Mouse (Mus musculus) kidney, embryonic 14.5 days (tissue): ENCODE measurements around the gene Camk1g. TPM values are rescaled to one million over a fixed set of nuclear protein-coding genes. Genes with fewer than 3 reads are reported as not detected.

Source experiments
- ATAC-seq: fragments of 200-750 bp; cut with Nextera tagmentation; 2 replicates; pipeline ENCODE4 v1.8.0; 2017; ENCODE audit warnings: moderate number of reproducible peaks, mild to moderate bottlenecking, moderate TSS enrichment, moderate library complexity; ENCODE audit not compliant: low FRiP score, low TSS enrichment
- H3K27ac ChIP-seq: fragments of 300-500 bp; sonication (generic); 2 replicates; pipeline ENCODE4 v1.5.1; 2014; ENCODE audit warnings: low read depth, mild to moderate bottlenecking, low read length, moderate library complexity, mixed read lengths
- H3K27me3 ChIP-seq: fragments of 300-500 bp; sonication (generic); 2 replicates; pipeline ENCODE4 v1.6.1; 2014; ENCODE audit warnings: mild to moderate bottlenecking, low read length; ENCODE audit not compliant: control insufficient read depth, insufficient read depth
- H3K36me3 ChIP-seq: fragments of 300-500 bp; sonication (generic); 2 replicates; pipeline ENCODE4 v1.6.1; 2014; ENCODE audit warnings: low read length, mixed read lengths; ENCODE audit not compliant: control insufficient read depth, insufficient read depth
- H3K4me1 ChIP-seq: fragments of 300-500 bp; sonication (generic); 2 replicates; pipeline ENCODE4 v1.6.1; 2014; ENCODE audit warnings: low read length, mixed read lengths; ENCODE audit not compliant: control insufficient read depth, insufficient read depth
- H3K4me2 ChIP-seq: fragments of 300-500 bp; sonication (generic); replicated peaks from 2 replicates; pipeline ENCODE4 v1.6.1; 2014; ENCODE audit warnings: low read depth, mild to moderate bottlenecking, low read length
- H3K4me3 ChIP-seq: fragments of 300-500 bp; sonication (generic); 2 replicates; pipeline ENCODE4 v1.5.1; 2014; ENCODE audit warnings: mild to moderate bottlenecking, low read length
- H3K9ac ChIP-seq: fragments of 300-500 bp; sonication (generic); 2 replicates; pipeline ENCODE4 v1.6.1; 2014; ENCODE audit warnings: low read depth, mild to moderate bottlenecking, low read length, moderate library complexity
- H3K9me3 ChIP-seq: fragments of 300-500 bp; sonication (generic); 2 replicates; pipeline ENCODE4 v1.6.1; 2016; ENCODE audit warnings: low read length; ENCODE audit not compliant: control insufficient read depth
- WGBS: fragments of 180-500 bp; shearing (Covaris S2); extraction: QIAGEN DNeasy Blood & Tissue Kit; methylation state at CpG from one replicate; pipeline ENCODE4 v1.1.7; 2014; 5-methylcytosine and 5-hydroxymethylcytosine counted together
- polyA plus RNA-seq: library from polyadenylated mRNA; unstranded; fragments of >200 nt; fragmentation: Nextera tagmentation; extraction: Ambion mirVana; gene quantifications from 2 replicates; pipeline ENCODE4 v1.2.1, GENCODE M21; 2014

Camk1g gene
- polyA plus RNA-seq, 1 experiment from 2014 or later: 13.4 TPM

DNA sequence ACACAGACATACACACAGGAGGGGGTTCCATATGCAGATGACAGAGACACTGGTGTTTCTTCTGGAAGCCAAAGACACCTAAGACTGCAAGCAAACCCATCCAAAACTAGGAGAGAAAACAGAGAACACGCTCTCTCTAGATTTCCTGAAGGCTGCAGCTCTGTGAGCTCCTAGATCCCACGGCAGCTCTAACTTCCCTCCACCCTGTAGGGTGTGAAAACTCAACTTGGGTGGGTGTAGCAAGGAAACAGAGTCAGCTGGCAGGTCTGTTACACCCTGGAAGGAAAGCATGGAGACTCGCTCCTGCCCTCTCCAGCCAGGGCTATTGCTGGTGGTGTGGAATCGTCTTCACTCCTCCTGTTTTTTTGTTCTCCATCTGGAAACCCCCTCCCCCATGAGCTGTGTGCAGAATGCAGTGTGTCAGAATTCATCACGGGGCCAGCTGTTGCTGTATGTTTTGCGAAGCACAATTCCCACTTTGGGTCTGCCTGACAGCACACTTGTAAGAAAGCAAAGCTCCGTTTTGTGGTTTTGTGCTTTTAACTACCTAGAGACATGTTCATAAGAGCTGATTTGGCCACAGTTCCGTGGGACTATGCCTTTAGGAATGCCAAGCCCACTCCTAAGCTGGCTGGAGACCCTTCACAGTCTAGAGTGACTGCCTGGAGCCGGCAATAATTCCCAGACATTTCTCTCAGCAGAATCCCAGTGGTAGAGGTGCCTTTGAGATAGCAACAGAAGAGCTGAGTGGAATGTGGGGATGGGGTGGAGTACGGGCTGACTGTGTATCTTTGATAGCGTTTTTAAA is 11.7 kb upstream of the Camk1g start:
- Histone ChIP-seq H3K27me3 (no peaks in the 10 kb centered on the region), H3K4me1 (peaks cover 4% of the 10 kb centered on the region), H3K9me3 (no peaks in the 10 kb centered on the region), H3K9ac (no peak overlapping the region), H3K4me2 (peak overlapping the region; percentile 54), H3K36me3 (no peaks in the 10 kb centered on the region), H3K27ac (no peak overlapping the region; the same call in 1 of the 2 replicates), H3K4me3 (peak overlapping the region; percentile 30; the same call in 1 of the 2 replicates)
- WGBS: 28% methylated on average over 11 of the region's 11 CpGs
- peak; percentile 6; the same call in 1 of the 2 replicates for ATAC-seq

DNA sequence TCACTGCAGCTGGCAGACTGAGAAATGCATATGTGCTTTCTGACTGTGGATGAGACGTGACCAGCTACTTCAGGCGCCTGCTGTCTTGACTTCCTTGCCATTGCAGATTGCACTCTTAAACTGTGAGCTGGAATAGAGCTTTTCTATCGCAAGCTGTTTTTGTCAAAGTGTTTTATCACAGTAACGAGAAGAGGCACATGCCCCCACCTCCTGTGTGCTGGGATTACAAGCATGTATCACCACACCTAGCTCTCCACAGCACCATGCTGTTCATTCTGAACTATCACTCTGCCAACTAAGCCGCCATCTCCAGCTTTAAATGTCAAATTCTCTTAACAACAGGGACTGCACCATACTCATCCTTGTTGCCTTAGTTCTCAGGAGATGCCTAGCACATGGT is 10.8 kb upstream of the Camk1g start:
- no peaks in the 10 kb centered on the region for H3K9me3 ChIP-seq
- no peak overlapping the region for H3K27ac ChIP-seq
- H3K9ac ChIP-seq: no peak overlapping the region
- H3K4me1 ChIP-seq: no peaks in the 10 kb centered on the region
- H3K4me3 ChIP-seq: no peak overlapping the region
- no peak for ATAC-seq
- no peaks in the 10 kb centered on the region for H3K27me3 ChIP-seq
- 88% methylated on average over 5 of the region's 5 CpGs for WGBS
- no peaks in the 10 kb centered on the region for H3K36me3 ChIP-seq
- no peak overlapping the region for H3K4me2 ChIP-seq

DNA sequence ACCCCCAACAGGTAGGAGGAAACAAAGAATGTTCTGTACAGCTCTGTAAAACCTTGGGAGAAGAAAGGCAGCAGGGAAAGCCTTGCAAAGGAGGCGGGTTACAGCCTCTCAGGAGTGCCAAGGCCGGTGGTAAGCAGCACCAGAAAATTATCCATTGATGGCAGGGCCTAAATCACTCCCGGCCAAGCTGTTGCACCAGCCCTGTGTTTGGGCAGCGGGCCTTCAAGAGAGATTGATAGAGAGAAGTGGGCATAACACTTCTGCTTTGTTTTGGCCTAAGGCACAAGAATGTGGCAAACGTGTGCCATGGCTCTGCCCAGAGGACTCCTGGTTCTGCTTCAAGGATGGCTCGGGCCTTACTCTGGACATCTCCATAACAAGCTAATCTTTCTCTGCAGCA is 9.5 kb upstream of the Camk1g start:
- no peak overlapping the region for H3K4me2 ChIP-seq
- no peaks in the 10 kb centered on the region for H3K9me3 ChIP-seq
- ATAC-seq: no peak
- 76% methylated on average over 6 of the region's 6 CpGs for WGBS
- no peaks in the 10 kb centered on the region for H3K27me3 ChIP-seq
- no peaks in the 10 kb centered on the region for H3K36me3 ChIP-seq
- no peak overlapping the region for H3K9ac ChIP-seq
- no peaks in the 10 kb centered on the region for H3K4me1 ChIP-seq
- H3K27ac ChIP-seq: no peak overlapping the region
- H3K4me3 ChIP-seq: no peak overlapping the region

DNA sequence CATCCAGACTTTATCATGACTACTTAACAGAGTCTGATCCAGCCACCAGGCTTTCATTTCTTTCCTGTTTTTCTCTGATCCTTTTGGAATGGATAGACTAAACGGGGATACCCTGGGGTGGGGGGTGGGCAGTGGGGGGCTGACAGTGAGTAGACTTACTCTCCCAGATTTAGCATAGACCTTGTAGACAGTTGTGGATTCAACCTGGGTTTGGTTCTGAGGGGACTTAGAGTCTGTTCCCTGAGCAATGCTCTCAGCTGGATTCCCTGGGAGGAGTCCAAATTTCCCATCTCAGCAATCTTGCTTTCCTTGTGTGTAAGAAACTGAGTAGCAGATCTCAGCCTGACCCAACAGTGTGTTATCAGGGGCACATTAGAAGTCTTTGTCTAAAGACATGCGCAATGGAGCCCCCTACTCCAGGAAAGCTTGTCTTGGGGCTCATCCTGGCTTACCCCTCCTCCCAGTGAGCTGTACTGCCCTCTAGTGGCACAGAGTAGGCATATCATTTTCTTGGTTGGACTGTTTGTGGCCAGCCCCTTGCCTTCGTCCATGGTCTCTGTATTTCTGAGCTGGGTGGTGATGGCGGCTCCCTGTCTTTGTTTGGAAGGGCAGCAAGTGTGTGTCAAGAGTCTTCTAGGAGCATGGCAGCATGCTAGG is 6.5 kb upstream of the Camk1g start:
- Histone ChIP-seq H3K27ac (no peak overlapping the region), H3K4me3 (no peak overlapping the region), H3K4me1 (no peaks in the 10 kb centered on the region), H3K36me3 (no peaks in the 10 kb centered on the region), H3K9me3 (no peaks in the 10 kb centered on the region), H3K4me2 (no peak overlapping the region), H3K27me3 (no peaks in the 10 kb centered on the region), H3K9ac (no peak overlapping the region)
- peak; percentile 58 for ATAC-seq
- WGBS: 35% methylated on average over 4 of the region's 4 CpGs

DNA sequence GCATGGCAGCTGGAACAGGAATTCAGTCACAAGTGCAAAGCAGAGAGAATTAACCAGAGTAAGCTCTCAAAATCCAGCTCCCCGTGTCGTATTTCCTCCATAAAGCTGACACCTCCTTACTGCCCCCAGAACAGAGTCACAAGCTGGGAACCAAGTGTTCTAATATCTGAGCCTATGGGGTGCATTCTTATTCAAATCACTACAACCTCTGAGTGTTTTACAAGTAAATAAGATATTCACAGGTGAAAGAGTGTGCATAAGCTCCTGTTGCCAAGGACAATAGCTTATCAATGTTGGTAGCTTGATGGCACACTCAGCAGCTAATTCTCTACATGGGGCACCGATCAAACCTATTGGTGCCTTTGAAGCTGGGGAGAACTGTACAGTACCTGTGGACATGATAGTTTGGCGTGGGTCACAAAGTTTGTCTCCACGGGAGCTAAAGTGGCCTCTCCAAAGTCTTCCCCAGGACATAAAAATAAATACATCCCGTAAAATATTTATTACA is 3.9 kb upstream of the Camk1g start:
- H3K36me3 ChIP-seq: no peaks in the 10 kb centered on the region
- H3K9ac ChIP-seq: no peak overlapping the region
- no peak for ATAC-seq
- H3K4me3 ChIP-seq: no peak overlapping the region
- H3K27ac ChIP-seq: no peak overlapping the region
- no peak overlapping the region for H3K4me2 ChIP-seq
- WGBS: 76% methylated on average over 6 of the region's 6 CpGs
- H3K27me3 ChIP-seq: no peaks in the 10 kb centered on the region
- H3K9me3 ChIP-seq: no peaks in the 10 kb centered on the region
- peaks cover 11% of the 10 kb centered on the region; the same call in 1 of the 2 replicates for H3K4me1 ChIP-seq

DNA sequence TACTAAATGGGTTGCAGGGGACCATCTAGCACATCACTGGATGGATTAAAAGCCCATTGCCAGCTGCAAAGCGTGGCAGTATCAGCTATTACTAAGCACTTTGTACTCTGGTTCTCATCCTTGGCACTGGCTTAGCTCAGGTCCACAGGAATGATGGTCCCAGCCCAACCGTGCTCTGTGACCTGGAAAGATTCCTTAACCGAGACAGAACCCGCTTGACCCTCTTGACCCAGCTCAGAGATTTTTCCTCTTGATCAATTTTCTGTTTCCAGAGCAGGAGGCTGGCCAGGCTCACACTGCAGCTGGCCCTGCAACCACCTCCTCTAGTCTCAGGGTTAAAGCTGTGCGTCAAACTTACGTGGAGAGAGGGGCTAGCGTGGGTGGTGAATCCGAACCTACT is 1.0 kb downstream of the Camk1g start:
- peak overlapping the region; percentile 58 for H3K4me2 ChIP-seq
- H3K27ac ChIP-seq: no peak overlapping the region
- H3K4me1 ChIP-seq: peaks cover 14% of the 10 kb centered on the region; the same call in 1 of the 2 replicates
- 0 out of 2 replicates have a peak, but pooled peaks have one; percentile 5 for ATAC-seq
- WGBS: 21% methylated on average over 8 of the region's 8 CpGs
- no peaks in the 10 kb centered on the region for H3K9me3 ChIP-seq
- H3K27me3 ChIP-seq: no peaks in the 10 kb centered on the region
- no peaks in the 10 kb centered on the region for H3K36me3 ChIP-seq
- peak overlapping the region; percentile 62; the same call in 1 of the 2 replicates for H3K9ac ChIP-seq
- H3K4me3 ChIP-seq: peak overlapping the region; percentile 45; the same call in 1 of the 2 replicates

DNA sequence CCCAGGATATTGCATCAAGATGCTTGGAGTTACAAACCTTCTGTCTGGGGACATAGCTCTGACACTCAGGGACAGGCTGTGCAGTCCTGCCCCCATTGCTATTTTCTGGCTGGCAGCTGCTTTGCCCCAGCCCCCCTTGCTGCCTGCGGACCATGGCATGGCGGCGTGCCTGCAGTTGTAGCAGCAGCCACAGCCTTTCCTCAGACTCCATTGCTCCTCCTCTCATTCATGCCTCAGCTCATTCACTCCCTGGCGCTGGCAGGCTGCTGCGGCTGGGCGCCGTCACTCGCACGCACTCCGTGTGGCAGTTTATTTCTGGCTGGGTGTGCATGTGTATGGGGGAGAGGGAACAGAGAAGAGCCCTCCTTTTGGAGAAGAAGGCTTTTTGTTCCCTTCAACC is 2.0 kb downstream of the Camk1g start:
- H3K4me2 ChIP-seq: no peak overlapping the region; the same call in 1 of the 2 replicates
- no peak overlapping the region for H3K9ac ChIP-seq
- no peaks in the 10 kb centered on the region for H3K9me3 ChIP-seq
- H3K4me3 ChIP-seq: no peak overlapping the region
- WGBS: 28% methylated on average over 10 of the region's 10 CpGs
- no peaks in the 10 kb centered on the region for H3K36me3 ChIP-seq
- no peak overlapping the region for H3K27ac ChIP-seq
- H3K4me1 ChIP-seq: peaks cover 14% of the 10 kb centered on the region; the same call in 1 of the 2 replicates
- ATAC-seq: peak; percentile 11; the same call in 1 of the 2 replicates
- no peaks in the 10 kb centered on the region for H3K27me3 ChIP-seq

DNA sequence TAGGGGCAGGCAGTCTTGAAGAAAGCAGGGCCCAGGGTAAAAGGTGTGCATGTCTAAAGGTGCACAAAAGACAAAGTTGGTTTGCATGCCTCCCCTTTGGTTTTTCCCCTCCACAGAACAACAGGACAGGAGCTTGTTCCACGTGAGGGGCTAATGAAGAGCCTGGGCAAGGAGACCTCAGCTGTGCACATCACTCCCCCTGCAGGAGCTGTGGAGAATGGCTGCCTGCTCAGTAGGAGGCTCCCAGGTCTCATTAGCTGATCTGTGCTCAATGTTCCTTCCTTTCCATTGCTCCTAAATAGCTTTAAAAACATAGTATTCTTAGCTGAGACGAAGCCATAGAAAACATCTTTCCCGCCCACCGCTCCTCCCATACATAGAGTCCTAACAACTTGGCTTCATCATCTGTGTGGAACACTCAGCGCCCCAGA is 6.3 kb downstream of the Camk1g start:
- no peaks in the 10 kb centered on the region for H3K9me3 ChIP-seq
- H3K36me3 ChIP-seq: peaks cover 3% of the 10 kb centered on the region; the same call in 1 of the 2 replicates
- H3K27me3 ChIP-seq: no peaks in the 10 kb centered on the region
- H3K4me1 ChIP-seq: 0 out of 2 replicates have a peak, but pooled peaks cover 7% of the 10 kb centered on the region
- H3K4me2 ChIP-seq: no peak overlapping the region
- no peak overlapping the region for H3K4me3 ChIP-seq
- no peak overlapping the region for H3K27ac ChIP-seq
- H3K9ac ChIP-seq: no peak overlapping the region
- no peak for ATAC-seq
- 69% methylated on average over 5 of the region's 5 CpGs for WGBS
